Mouse (Mus musculus) cerebral cortex, adult 2 months (tissue): ENCODE results near the gene Car3.

Experiments used
- WGBS: fragments of 180-500 bp; shearing (Covaris S2); methylation state at CpG from one replicate; pipeline ENCODE4 v1.1.7; 2018; 5-methylcytosine and 5-hydroxymethylcytosine counted together

Car3 gene

GRCm38 (mm10) chr3:14863022-14863711 lies at the start of gene Car3:
Car3 (plus strand) TSS chr3:14863512.
- WGBS, result 10% methylated on average over 18 of the region's 18 CpGs

GRCm38 (mm10) chr3:14815396-14815795 lies 47.9 kb upstream of the Car3 start:
- WGBS, result 89% methylated on average over 1 of the region's 1 CpGs

- 89% methylated on average over 1 of the region's 1 CpGs for WGBS
Observed at GRCm38 (mm10) chr3:14819844-14820504, 43.3 kb upstream of the Car3 start.

- WGBS, result 76% methylated on average over 5 of the region's 5 CpGs
Observed at GRCm38 (mm10) chr3:14831219-14831835, 32.0 kb upstream of the Car3 start.

GRCm38 (mm10) chr3:14838936-14839335 lies 24.4 kb upstream of the Car3 start:
- 91% methylated on average over 1 of the region's 1 CpGs for WGBS

- 86% methylated on average over 3 of the region's 3 CpGs for WGBS
Observed at GRCm38 (mm10) chr3:14839466-14840118, 23.7 kb upstream of the Car3 start.

- 89% methylated on average over 2 of the region's 2 CpGs for WGBS
Observed at GRCm38 (mm10) chr3:14848587-14849254, 14.6 kb upstream of the Car3 start.

- WGBS, result 71% methylated on average over 5 of the region's 5 CpGs
Observed at GRCm38 (mm10) chr3:14853966-14854365, 9.3 kb upstream of the Car3 start.

GRCm38 (mm10) chr3:14854446-14854845 lies 8.9 kb upstream of the Car3 start:
- 55% methylated on average over 1 of the region's 1 CpGs for WGBS

GRCm38 (mm10) chr3:14857874-14858273 lies 5.4 kb upstream of the Car3 start:
- WGBS, result 90% methylated on average over 3 of the region's 3 CpGs

GRCm38 (mm10) chr3:14860291-14860690 lies 3.0 kb upstream of the Car3 start:
- 75% methylated on average over 3 of the region's 3 CpGs for WGBS

GRCm38 (mm10) chr3:14861165-14861564 lies 2.1 kb upstream of the Car3 start:
- 96% methylated on average over 1 of the region's 1 CpGs for WGBS

GRCm38 (mm10) chr3:14861787-14862186 lies 1.5 kb upstream of the Car3 start:
- WGBS, result 41% methylated on average over 4 of the region's 4 CpGs

- under 1% methylated on average over 9 of the region's 9 CpGs for WGBS
Observed at GRCm38 (mm10) chr3:14862654-14863021, 674 bp upstream of the Car3 start.

- WGBS, result 94% methylated on average over 2 of the region's 2 CpGs
Observed at GRCm38 (mm10) chr3:14863922-14864321, 610 bp downstream of the Car3 start.

GRCm38 (mm10) chr3:14865941-14866340 lies 2.6 kb downstream of the Car3 start:
- WGBS, result 82% methylated on average over 2 of the region's 2 CpGs

- 33% methylated on average over 11 of the region's 11 CpGs for WGBS
Observed at GRCm38 (mm10) chr3:14869779-14870178, 6.5 kb downstream of the Car3 start.

- WGBS, result 88% methylated on average over 1 of the region's 1 CpGs
Observed at GRCm38 (mm10) chr3:14870528-14870927, 7.2 kb downstream of the Car3 start.

GRCm38 (mm10) chr3:14871386-14871785 lies 8.1 kb downstream of the Car3 start:
- WGBS, result 59% methylated on average over 7 of the region's 7 CpGs

GRCm38 (mm10) chr3:14874402-14875040 lies 11.2 kb downstream of the Car3 start:
- WGBS, result 39% methylated on average over 8 of the region's 8 CpGs

- 84% methylated on average over 9 of the region's 9 CpGs for WGBS
Observed at GRCm38 (mm10) chr3:14876325-14876918, 13.1 kb downstream of the Car3 start.
